Mouse (Mus musculus) limb, embryonic 10.5 days (tissue): ENCODE measurements around the gene AU022252. TPM values are rescaled to one million over a fixed set of nuclear protein-coding genes. Genes with fewer than 3 reads are reported as not detected.
A peak's percentile ranks its signal among the peaks of the same experiment; 100 is the strongest.

ENCODE experiments used
- DNase-seq: peaks from one replicate; pipeline ENCODE4 v3.0.0-alpha.2; 2017; ENCODE audit warnings: low spot score
- H3K27ac ChIP-seq: fragments of 300-500 bp; sonication (generic); 2 replicates; pipeline ENCODE4 v1.5.1; 2016; ENCODE audit warnings: mild to moderate bottlenecking
- H3K27me3 ChIP-seq: fragments of 300-500 bp; sonication (generic); 2 replicates; pipeline ENCODE4 v1.6.1; 2016; ENCODE audit warnings: low read depth, mild to moderate bottlenecking; ENCODE audit not compliant: poor library complexity, severe bottlenecking
- H3K36me3 ChIP-seq: fragments of 300-500 bp; sonication (generic); 2 replicates; pipeline ENCODE4 v1.6.1; 2016; ENCODE audit warnings: mild to moderate bottlenecking, moderate library complexity
- H3K4me1 ChIP-seq: fragments of 300-500 bp; sonication (generic); 2 replicates; pipeline ENCODE4 v1.6.1; 2016
- H3K4me3 ChIP-seq: fragments of 300-500 bp; sonication (generic); 2 replicates; pipeline ENCODE4 v1.5.1; 2016; ENCODE audit warnings: mild to moderate bottlenecking, moderate library complexity
- H3K9me3 ChIP-seq: fragments of 300-500 bp; sonication (generic); replicated peaks from 2 replicates; pipeline ENCODE4 v1.6.1; 2016; ENCODE audit warnings: mild to moderate bottlenecking
- WGBS: fragments of 180-500 bp; shearing (Covaris S2); methylation state at CpG from one replicate; pipeline ENCODE4 v1.1.7; 2016; 5-methylcytosine and 5-hydroxymethylcytosine counted together
- polyA plus RNA-seq: library from polyadenylated mRNA; unstranded; fragments of >200 nt; fragmentation: Nextera tagmentation; extraction: Ambion mirVana; gene quantifications from 2 replicates; pipeline ENCODE4 v1.2.1, GENCODE M21; 2016

AU022252 gene
- polyA plus RNA-seq, 1 experiment from 2014 or later: 43.3 TPM

- no peak overlapping the region for H3K4me3 ChIP-seq
These were observed 21.6 kb upstream of the AU022252 start for GRCm38 (mm10) chr4:119254012-119254618.

GRCm38 (mm10) chr4:119252025-119252808 is 19.7 kb upstream of the AU022252 start:
- 60% methylated on average over 7 of the region's 7 CpGs for WGBS
- Histone ChIP-seq H3K4me1 (peaks cover 22% of the 10 kb centered on the region), H3K36me3 (peaks cover 14% of the 10 kb centered on the region), H3K9me3 (no peaks in the 10 kb centered on the region), H3K4me3 (no peak overlapping the region), H3K27me3 (no peaks in the 10 kb centered on the region), H3K27ac (no peak overlapping the region)
- DNase-seq: no peak

More at GRCm38 (mm10) chr4:119254012-119254618, 21.6 kb upstream of the AU022252 start:
- peaks cover 19% of the 10 kb centered on the region for H3K4me1 ChIP-seq
- H3K27ac ChIP-seq: peak overlapping the region; percentile 71; the same call in 1 of the 2 replicates
- no peak for DNase-seq
- 42% methylated on average over 9 of the region's 9 CpGs for WGBS
- no peaks in the 10 kb centered on the region for H3K36me3 ChIP-seq
- no peaks in the 10 kb centered on the region for H3K9me3 ChIP-seq
- no peaks in the 10 kb centered on the region for H3K27me3 ChIP-seq

- H3K27me3 ChIP-seq: no peaks in the 10 kb centered on the region
- H3K27ac ChIP-seq: no peak overlapping the region
- 91% methylated on average over 11 of the region's 11 CpGs for WGBS
- H3K9me3 ChIP-seq: no peaks in the 10 kb centered on the region
- no peak for DNase-seq
- H3K4me1 ChIP-seq: peaks cover 9% of the 10 kb centered on the region; the same call in 1 of the 2 replicates
- peaks cover 49% of the 10 kb centered on the region for H3K36me3 ChIP-seq
- no peak overlapping the region for H3K4me3 ChIP-seq
These were observed 16.0 kb upstream of the AU022252 start for GRCm38 (mm10) chr4:119248407-119248965.

- H3K27me3 ChIP-seq: no peaks in the 10 kb centered on the region
- H3K9me3 ChIP-seq: no peaks in the 10 kb centered on the region
- H3K36me3 ChIP-seq: peaks cover 52% of the 10 kb centered on the region
- H3K4me1 ChIP-seq: peaks cover 9% of the 10 kb centered on the region; the same call in 1 of the 2 replicates
- DNase-seq: peak; percentile 65
- WGBS: 33% methylated on average over 13 of the region's 13 CpGs
- no peak overlapping the region for H3K27ac ChIP-seq
- H3K4me3 ChIP-seq: no peak overlapping the region
These were observed 15.1 kb upstream of the AU022252 start for GRCm38 (mm10) chr4:119247462-119248235.

GRCm38 (mm10) chr4:119246688-119247225 is 14.2 kb upstream of the AU022252 start:
- WGBS: 81% methylated on average over 14 of the region's 14 CpGs
- no peaks in the 10 kb centered on the region for H3K9me3 ChIP-seq
- H3K4me3 ChIP-seq: no peak overlapping the region
- peaks cover 60% of the 10 kb centered on the region for H3K36me3 ChIP-seq
- H3K27me3 ChIP-seq: no peaks in the 10 kb centered on the region
- no peak for DNase-seq
- peaks cover 9% of the 10 kb centered on the region; the same call in 1 of the 2 replicates for H3K4me1 ChIP-seq
- no peak overlapping the region for H3K27ac ChIP-seq

- no peaks in the 10 kb centered on the region for H3K9me3 ChIP-seq
- H3K4me3 ChIP-seq: no peak overlapping the region
- peaks cover 9% of the 10 kb centered on the region; the same call in 1 of the 2 replicates for H3K4me1 ChIP-seq
- DNase-seq: no peak
- 92% methylated on average over 9 of the region's 9 CpGs for WGBS
- H3K27ac ChIP-seq: no peak overlapping the region
- no peaks in the 10 kb centered on the region for H3K27me3 ChIP-seq
- H3K36me3 ChIP-seq: peaks cover 68% of the 10 kb centered on the region
These were observed 13.4 kb upstream of the AU022252 start for GRCm38 (mm10) chr4:119245961-119246360.

GRCm38 (mm10) chr4:119245556-119245955 is 13.0 kb upstream of the AU022252 start:
- DNase-seq: no peak
- no peaks in the 10 kb centered on the region for H3K9me3 ChIP-seq
- H3K4me1 ChIP-seq: peaks cover 9% of the 10 kb centered on the region; the same call in 1 of the 2 replicates
- H3K27me3 ChIP-seq: no peaks in the 10 kb centered on the region
- WGBS: 87% methylated on average over 7 of the region's 7 CpGs
- no peak overlapping the region for H3K4me3 ChIP-seq
- H3K27ac ChIP-seq: no peak overlapping the region
- peaks cover 70% of the 10 kb centered on the region for H3K36me3 ChIP-seq

- no peaks in the 10 kb centered on the region for H3K27me3 ChIP-seq
- peaks cover 72% of the 10 kb centered on the region for H3K36me3 ChIP-seq
- H3K4me1 ChIP-seq: peaks cover 9% of the 10 kb centered on the region; the same call in 1 of the 2 replicates
- no peak overlapping the region for H3K4me3 ChIP-seq
- no peak for DNase-seq
- 80% methylated on average over 22 of the region's 22 CpGs for WGBS
- H3K27ac ChIP-seq: no peak overlapping the region
- H3K9me3 ChIP-seq: no peaks in the 10 kb centered on the region
These were observed 12.1 kb upstream of the AU022252 start for GRCm38 (mm10) chr4:119244468-119245240.

- no peak overlapping the region for H3K4me3 ChIP-seq
- H3K4me1 ChIP-seq: peaks cover 9% of the 10 kb centered on the region; the same call in 1 of the 2 replicates
- peaks cover 67% of the 10 kb centered on the region for H3K36me3 ChIP-seq
- 92% methylated on average over 12 of the region's 12 CpGs for WGBS
- no peaks in the 10 kb centered on the region for H3K9me3 ChIP-seq
- H3K27me3 ChIP-seq: no peaks in the 10 kb centered on the region
- H3K27ac ChIP-seq: no peak overlapping the region
- DNase-seq: no peak
These were observed 10.1 kb upstream of the AU022252 start for GRCm38 (mm10) chr4:119242571-119242970.

- no peaks in the 10 kb centered on the region for H3K27me3 ChIP-seq
- 93% methylated on average over 14 of the region's 14 CpGs for WGBS
- peaks cover 61% of the 10 kb centered on the region for H3K36me3 ChIP-seq
These were observed 9.2 kb upstream of the AU022252 start for GRCm38 (mm10) chr4:119241664-119242063.

GRCm38 (mm10) chr4:119239181-119239682 is 6.7 kb upstream of the AU022252 start:
- whole genome bisulfite sequencing: 43% methylated on average over 12 of the region's 12 CpGs
- Histone ChIP-seq H3K27ac (peak overlapping the region; percentile 81), H3K27me3 (no peaks in the 10 kb centered on the region), H3K4me1 (peaks cover 8% of the 10 kb centered on the region; the same call in 1 of the 2 replicates), H3K36me3 (peaks cover 42% of the 10 kb centered on the region), H3K4me3 (no peak overlapping the region), H3K9me3 (no peaks in the 10 kb centered on the region)
- DNase-seq: peak; percentile 52

More at GRCm38 (mm10) chr4:119241664-119242063, 9.2 kb upstream of the AU022252 start:
- DNase-seq: no peak
- H3K4me3 ChIP-seq: no peak overlapping the region
- H3K9me3 ChIP-seq: no peaks in the 10 kb centered on the region
- no peak overlapping the region for H3K27ac ChIP-seq
- H3K4me1 ChIP-seq: 0 out of 2 replicates have a peak, but pooled peaks cover 4% of the 10 kb centered on the region
